Mouse (Mus musculus): ENCODE data around the gene Senp1. TPM values are rescaled to one million over a fixed set of nuclear protein-coding genes. Genes with fewer than 3 reads are reported as not detected.

The Senp1 gene
- polyA plus RNA-seq, 1 experiment = not detected

DNA sequence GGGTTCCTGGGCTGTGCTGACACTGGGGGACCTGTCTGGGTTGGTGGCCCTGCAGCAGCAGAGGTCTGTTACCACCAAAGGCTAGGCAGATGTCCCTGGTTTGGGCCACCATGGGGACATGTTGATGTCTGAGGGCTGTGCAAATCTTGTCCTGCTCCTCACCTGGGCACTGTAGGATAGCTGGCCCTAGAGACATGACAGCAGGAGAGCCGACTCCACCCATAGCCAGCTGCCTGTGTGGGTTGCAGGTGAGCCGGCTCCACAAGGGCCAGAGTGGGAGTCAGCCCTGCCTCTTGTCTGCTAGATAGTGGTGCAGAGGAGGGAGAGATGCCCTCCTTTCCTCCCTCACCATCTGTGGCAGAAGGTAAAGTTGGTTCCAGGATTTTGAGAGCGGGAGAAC is 23.2 kb downstream of the Senp1 start:
- Histone ChIP-seq H3K27ac (ENCODE audit: insufficient read depth, low read depth, low read length) (no peak overlapping the region), H3K4me1 (ENCODE audit: control insufficient read depth, insufficient read depth, low read length) (0 out of 2 replicates have a peak, but pooled peaks cover 5% of the 10 kb centered on the region), H3K4me3 (ENCODE audit: insufficient read depth, low read depth, low read length) (no peak overlapping the region)
- TF ChIP-seq CTCF (IDR thresholded peaks at IDR 0.05; ENCODE audit: insufficient read depth, low read depth, low read length) = no peak
- TF ChIP-seq POLR2A (IDR thresholded peaks at IDR 0.05; ENCODE audit: insufficient read depth, low read depth, low read length) = no peak
- 93% methylated on average over 3 of the region's 3 CpGs for WGBS

DNA sequence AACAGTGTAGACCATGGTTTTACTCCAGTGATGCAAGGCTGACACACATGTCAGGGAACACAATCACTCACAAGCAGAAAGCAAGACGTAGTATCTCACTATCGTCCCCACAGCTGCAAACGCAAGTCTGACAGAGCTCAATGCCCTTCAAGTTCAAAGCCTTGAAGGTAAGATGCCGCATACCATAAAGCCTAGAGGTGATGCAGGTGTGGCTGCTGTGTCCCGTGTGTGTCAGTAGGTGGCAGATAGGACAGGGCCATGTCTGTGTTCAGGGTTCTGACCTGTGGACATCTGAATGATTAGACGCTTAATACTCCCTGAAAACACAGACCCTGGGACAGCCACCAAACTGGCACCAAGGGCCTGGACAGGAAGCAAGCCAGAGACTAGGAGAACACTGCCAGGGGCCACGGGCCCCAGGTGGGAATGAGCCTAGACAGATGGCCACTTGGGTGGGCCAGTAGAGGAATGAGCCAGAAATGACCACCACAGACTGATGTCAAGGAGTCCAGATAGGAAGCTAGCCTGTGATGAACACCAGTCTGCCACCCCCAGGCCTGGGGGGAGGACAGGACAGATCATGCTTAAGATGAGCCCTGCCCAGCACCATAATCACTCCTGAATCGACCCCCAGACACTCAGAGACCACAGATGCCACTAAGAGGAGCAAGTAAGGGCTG is 23.8 kb downstream of the Senp1 start:
- H3K27ac ChIP-seq (ENCODE audit: insufficient read depth, low read depth, low read length) = no peak overlapping the region
- 0 out of 2 replicates have a peak, but pooled peaks cover 5% of the 10 kb centered on the region for H3K4me1 ChIP-seq (ENCODE audit: control insufficient read depth, insufficient read depth, low read length)
- WGBS = 93% methylated on average over 8 of the region's 8 CpGs
- TF ChIP-seq POLR2A (IDR thresholded peaks at IDR 0.05; ENCODE audit: insufficient read depth, low read depth, low read length) = no peak
- TF ChIP-seq CTCF (IDR thresholded peaks at IDR 0.05; ENCODE audit: insufficient read depth, low read depth, low read length) = no peak
- no peak overlapping the region for H3K4me3 ChIP-seq (ENCODE audit: insufficient read depth, low read depth, low read length)

DNA sequence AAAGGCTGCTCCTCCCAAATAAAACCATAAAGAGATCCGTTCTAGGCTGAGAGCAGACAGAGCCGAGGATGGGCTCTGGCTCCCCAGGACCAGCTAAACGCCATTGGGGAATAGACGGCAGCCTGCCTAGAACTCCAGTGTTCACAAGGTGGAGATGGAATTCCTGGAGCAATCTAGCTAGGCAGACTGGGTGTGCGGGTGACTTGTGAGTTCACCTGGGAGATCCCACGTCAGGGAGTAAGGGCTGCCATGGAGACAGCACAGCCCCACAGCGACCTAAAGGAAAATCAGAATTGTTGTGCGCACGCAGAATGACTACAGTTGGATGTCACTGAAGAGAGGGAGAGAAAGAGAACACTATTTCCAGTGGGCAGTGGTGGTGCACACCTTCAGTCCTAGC is 25.0 kb downstream of the Senp1 start:
- 0 out of 2 replicates have a peak, but pooled peaks cover 5% of the 10 kb centered on the region for H3K4me1 ChIP-seq (ENCODE audit: control insufficient read depth, insufficient read depth, low read length)
- H3K4me3 ChIP-seq (ENCODE audit: insufficient read depth, low read depth, low read length) = no peak overlapping the region
- TF ChIP-seq CTCF (IDR thresholded peaks at IDR 0.05; ENCODE audit: insufficient read depth, low read depth, low read length) (no peak), POLR2A (IDR thresholded peaks at IDR 0.05; ENCODE audit: insufficient read depth, low read depth, low read length) (no peak)
- H3K27ac ChIP-seq (ENCODE audit: insufficient read depth, low read depth, low read length) = no peak overlapping the region
- WGBS = 90% methylated on average over 9 of the region's 9 CpGs

DNA sequence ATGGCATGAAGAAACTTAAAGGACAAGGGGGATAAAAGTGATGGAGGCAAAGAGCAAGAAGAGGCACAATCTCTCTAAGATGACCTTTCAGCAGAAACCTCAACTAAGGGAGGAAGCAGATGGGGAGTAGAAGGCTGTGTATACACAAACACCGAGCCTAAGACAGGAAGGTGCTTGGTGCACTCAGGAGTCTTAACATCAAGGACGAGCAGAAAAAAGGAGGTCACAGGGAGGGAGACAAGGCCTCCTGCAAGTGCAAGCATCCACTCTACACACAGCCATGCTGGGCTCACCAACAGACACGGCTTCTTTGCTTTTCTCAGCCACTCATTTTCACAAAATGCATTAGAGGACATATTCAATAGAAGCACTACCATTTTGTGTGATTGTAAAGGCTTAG is 26.1 kb downstream of the Senp1 start:
- Histone ChIP-seq H3K27ac (ENCODE audit: insufficient read depth, low read depth, low read length) (no peak overlapping the region), H3K4me3 (ENCODE audit: insufficient read depth, low read depth, low read length) (no peak overlapping the region), H3K4me1 (ENCODE audit: control insufficient read depth, insufficient read depth, low read length) (0 out of 2 replicates have a peak, but pooled peaks cover 5% of the 10 kb centered on the region)
- WGBS = 55% methylated on average over 3 of the region's 3 CpGs
- TF ChIP-seq POLR2A (IDR thresholded peaks at IDR 0.05; ENCODE audit: insufficient read depth, low read depth, low read length) (no peak), CTCF (IDR thresholded peaks at IDR 0.05; ENCODE audit: insufficient read depth, low read depth, low read length) (no peak)

DNA sequence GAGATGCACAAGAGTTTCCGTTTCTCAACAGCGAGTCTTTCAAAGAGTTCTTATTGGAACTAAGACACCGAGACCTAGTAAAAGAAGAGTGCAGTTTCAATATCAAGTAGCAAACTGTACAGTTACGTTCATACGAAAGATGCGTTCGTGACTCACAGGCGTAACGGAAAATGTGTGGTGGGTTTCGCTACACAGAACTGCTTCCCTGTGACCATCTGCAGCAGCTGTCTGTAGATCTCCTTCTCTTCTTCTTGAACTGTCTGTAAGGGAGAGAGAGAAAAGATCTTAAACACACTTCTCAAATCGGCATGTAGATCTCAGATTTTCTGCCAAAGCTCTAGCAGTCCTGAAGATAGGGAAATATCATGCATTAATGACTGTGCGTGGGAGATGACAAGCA is 26.9 kb downstream of the Senp1 start:
- WGBS = 93% methylated on average over 12 of the region's 12 CpGs
- Histone ChIP-seq H3K4me1 (ENCODE audit: control insufficient read depth, insufficient read depth, low read length) (0 out of 2 replicates have a peak, but pooled peaks cover 5% of the 10 kb centered on the region), H3K4me3 (ENCODE audit: insufficient read depth, low read depth, low read length) (no peak overlapping the region), H3K27ac (ENCODE audit: insufficient read depth, low read depth, low read length) (no peak overlapping the region)
- TF ChIP-seq CTCF (IDR thresholded peaks at IDR 0.05; ENCODE audit: insufficient read depth, low read depth, low read length) = no peak
- no peak for TF ChIP-seq POLR2A (IDR thresholded peaks at IDR 0.05; ENCODE audit: insufficient read depth, low read depth, low read length)

DNA sequence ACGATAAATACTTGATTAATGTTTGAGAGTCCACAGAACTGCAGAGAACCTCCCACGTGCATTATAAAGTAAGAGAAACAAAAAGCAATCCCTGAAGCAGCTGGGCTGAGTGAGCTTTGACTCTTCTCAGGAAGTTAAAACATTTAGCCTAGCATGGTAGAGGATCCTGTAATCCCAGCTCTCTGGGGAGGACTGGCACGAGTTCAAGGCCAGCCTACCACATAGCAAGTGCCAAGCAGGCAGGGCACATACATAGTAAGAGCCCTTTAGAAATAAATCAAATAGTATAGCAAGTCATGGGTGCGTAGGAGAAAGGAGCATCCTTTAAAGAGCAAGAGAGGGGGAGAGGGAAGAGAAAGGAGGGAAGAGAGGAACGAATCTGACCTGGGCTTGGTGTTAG is 27.7 kb downstream of the Senp1 start:
- Histone ChIP-seq H3K4me3 (ENCODE audit: insufficient read depth, low read depth, low read length) (no peak overlapping the region), H3K27ac (ENCODE audit: insufficient read depth, low read depth, low read length) (no peak overlapping the region), H3K4me1 (ENCODE audit: control insufficient read depth, insufficient read depth, low read length) (0 out of 2 replicates have a peak, but pooled peaks cover 5% of the 10 kb centered on the region)
- 77% methylated on average over 5 of the region's 5 CpGs for WGBS
- TF ChIP-seq POLR2A (IDR thresholded peaks at IDR 0.05; ENCODE audit: insufficient read depth, low read depth, low read length) (no peak), CTCF (IDR thresholded peaks at IDR 0.05; ENCODE audit: insufficient read depth, low read depth, low read length) (no peak)

DNA sequence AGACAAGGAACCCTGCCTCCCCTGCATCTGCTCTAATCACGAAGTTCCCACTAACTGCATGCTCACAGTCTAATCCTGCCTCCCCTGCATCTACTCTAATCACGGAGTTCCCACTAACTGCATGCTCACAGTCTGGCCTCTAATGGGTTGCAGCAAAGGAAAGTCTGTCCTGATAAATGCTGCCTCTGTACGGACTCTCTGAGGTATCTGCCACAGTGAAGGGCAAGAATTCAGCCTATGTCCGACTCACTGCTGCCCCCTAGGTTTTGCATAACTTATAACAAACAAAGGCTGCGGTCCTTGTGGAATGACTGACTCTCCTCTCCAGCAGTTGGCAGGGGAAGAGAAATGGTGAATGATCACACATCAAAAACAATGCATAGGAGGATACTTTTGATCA is 38.3 kb downstream of the Senp1 start:
- TF ChIP-seq CTCF (IDR thresholded peaks at IDR 0.05; ENCODE audit: insufficient read depth, low read depth, low read length) (no peak), POLR2A (IDR thresholded peaks at IDR 0.05; ENCODE audit: insufficient read depth, low read depth, low read length) (no peak)

DNA sequence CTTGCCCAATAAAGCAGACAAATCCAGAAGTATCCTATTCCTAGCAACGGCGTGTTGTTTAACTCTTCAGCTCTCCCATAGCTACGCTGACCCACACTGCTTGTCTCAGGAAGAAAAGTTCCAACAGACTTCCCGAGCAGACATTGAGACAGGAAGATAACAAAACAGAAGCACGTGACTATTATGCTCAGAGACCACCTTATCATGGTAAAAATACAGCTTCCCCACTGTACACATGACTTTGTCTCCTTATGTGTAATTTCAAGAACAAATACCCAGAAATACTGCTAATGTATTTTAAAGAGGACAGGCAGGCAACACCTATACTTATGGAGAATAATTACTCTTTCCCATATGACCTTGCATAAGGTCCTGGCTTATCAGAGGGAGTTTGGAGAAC is 41.9 kb downstream of the Senp1 start:
- Histone ChIP-seq H3K27ac (ENCODE audit: insufficient read depth, low read depth, low read length) (no peak overlapping the region), H3K4me1 (ENCODE audit: control insufficient read depth, insufficient read depth, low read length) (no peaks in the 10 kb centered on the region), H3K4me3 (ENCODE audit: insufficient read depth, low read depth, low read length) (no peak overlapping the region)
- TF ChIP-seq POLR2A (IDR thresholded peaks at IDR 0.05; ENCODE audit: insufficient read depth, low read depth, low read length) (no peak), CTCF (IDR thresholded peaks at IDR 0.05; ENCODE audit: insufficient read depth, low read depth, low read length) (no peak)
- WGBS = 92% methylated on average over 5 of the region's 5 CpGs

More for the DNA sequence above, 38.3 kb downstream of the Senp1 start:
- 21% methylated on average over 5 of the region's 5 CpGs for WGBS
- Histone ChIP-seq H3K27ac (ENCODE audit: insufficient read depth, low read depth, low read length) (no peak overlapping the region), H3K4me3 (ENCODE audit: insufficient read depth, low read depth, low read length) (no peak overlapping the region), H3K4me1 (ENCODE audit: control insufficient read depth, insufficient read depth, low read length) (no peaks in the 10 kb centered on the region)

DNA sequence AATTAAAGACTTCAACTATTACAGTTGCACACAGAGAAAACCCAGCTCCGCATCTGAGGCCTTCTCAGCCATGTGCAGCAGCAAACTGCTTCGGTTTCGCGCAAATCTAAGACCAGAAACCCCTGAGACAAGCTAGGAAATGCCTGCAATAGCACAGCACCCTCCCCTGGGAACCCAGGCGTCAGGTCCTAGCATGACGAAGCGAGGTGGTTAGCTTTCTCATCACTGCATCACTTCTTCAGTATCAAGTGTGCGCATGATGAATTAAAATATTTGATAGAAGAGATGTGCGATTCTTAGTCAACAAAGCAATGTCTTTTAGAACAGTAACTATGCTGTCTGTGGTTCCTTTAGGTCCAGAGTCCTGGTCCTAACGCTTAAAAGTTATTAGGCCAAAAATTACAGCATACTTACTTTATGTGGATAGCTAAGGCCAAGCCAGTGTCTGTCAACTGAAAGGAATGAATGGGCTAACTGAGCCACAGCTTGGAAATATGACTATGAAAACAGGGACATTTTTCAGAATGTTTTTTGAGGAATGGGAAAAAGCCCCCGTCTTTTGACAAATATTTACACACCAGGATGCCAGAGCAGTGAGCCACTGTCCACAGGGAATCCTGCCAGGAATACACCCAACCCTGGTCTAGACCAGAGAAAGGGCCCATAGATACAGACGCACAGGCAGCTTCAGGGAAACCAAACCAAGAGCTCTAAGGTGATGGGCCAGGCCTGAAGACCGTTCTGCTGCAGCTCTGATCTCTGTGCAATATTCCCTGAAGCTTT is 44.4 kb downstream of the Senp1 start:
- H3K4me1 ChIP-seq (ENCODE audit: control insufficient read depth, insufficient read depth, low read length) = no peaks in the 10 kb centered on the region
- TF ChIP-seq CTCF (IDR thresholded peaks at IDR 0.05; ENCODE audit: insufficient read depth, low read depth, low read length) (no peak), POLR2A (IDR thresholded peaks at IDR 0.05; ENCODE audit: insufficient read depth, low read depth, low read length) (no peak)
- no peak overlapping the region for H3K4me3 ChIP-seq (ENCODE audit: insufficient read depth, low read depth, low read length)
- 92% methylated on average over 13 of the region's 13 CpGs for WGBS
- H3K27ac ChIP-seq (ENCODE audit: insufficient read depth, low read depth, low read length) = no peak overlapping the region
